Mouse (Mus musculus): ENCODE data around the gene Gm18596. TPM values are rescaled to one million over a fixed set of nuclear protein-coding genes. Genes with fewer than 3 reads are reported as not detected.
"Not testable (repeated sequence)": the region's sequence is repeated elsewhere in the genome, so short reads cannot be mapped to it uniquely, and the experiment has no call there.

Gm18596 gene
- not detected in 2 replicates for polyA plus RNA-seq (2012; ENCODE audit: insufficient read depth, insufficient read length, missing spikeins)

DNA sequence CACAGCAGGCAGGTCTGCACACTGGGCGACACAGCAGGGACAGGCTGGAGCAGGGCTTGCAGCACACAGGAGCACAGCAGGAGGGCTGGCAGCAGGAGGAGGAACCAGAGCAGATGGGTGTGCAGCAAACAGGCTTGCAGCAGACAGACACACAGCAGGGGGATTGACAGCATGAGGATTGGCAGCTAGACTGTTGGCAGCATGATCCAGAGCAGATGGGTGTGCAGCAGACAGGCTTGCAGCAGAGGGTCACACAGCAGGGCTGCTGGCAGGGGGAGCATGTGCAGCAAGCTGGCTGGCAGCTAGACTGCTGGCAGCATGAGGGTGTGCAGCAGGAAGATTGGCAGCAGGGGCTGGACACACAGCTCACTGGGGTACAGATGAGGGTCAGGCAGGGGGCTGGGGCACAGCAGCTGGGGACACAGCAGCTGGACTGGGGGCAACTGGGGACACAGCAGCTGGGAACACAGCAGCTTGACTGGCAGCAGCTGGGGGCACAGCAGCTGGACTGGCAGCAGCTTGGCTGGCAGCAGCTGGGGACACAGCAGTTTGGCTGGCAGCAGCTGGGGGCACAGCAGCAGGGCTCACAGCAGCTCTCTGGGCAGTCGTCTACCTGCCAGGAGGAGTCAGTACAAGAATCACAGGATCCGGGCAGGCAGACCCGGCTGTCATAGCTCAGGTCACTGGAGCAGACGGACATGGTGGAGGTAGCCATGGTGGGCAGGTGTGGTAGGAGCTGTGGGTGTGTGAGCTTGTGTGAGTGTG lies at the start of gene Gm18596:
Gm18596 (minus strand) TSS at position 715 of the 765 bp plus-strand sequence.
- not testable (repeated sequence) for H3K27ac ChIP-seq (replicated peaks; ENCODE audit: low read depth, low read length); H3K4me1 ChIP-seq (ENCODE audit: control insufficient read depth, insufficient read depth, insufficient read length, low read length); H3K4me3 ChIP-seq (ENCODE audit: insufficient read depth, low read depth, low read length)

GRCm38 (mm10) chr10:77788621-77789020 lies 46.2 kb upstream of the Gm18596 start:
- Histone ChIP-seq H3K27ac (replicated peaks; ENCODE audit: low read depth, low read length) (no peak overlapping the region), H3K4me3 (ENCODE audit: insufficient read depth, low read depth, low read length) (no peak overlapping the region), H3K4me1 (ENCODE audit: control insufficient read depth, insufficient read depth, insufficient read length, low read length) (no peaks in the 10 kb centered on the region)

GRCm38 (mm10) chr10:77787876-77788275 lies 45.4 kb upstream of the Gm18596 start, which contains the start of gene Gm7137:
Gm7137 (minus strand) TSS chr10:77788200.
- not testable (repeated sequence) for H3K4me1 ChIP-seq (ENCODE audit: control insufficient read depth, insufficient read depth, insufficient read length, low read length); H3K4me3 ChIP-seq (ENCODE audit: insufficient read depth, low read depth, low read length)

GRCm38 (mm10) chr10:77783396-77783795 lies 41.0 kb upstream of the Gm18596 start:
- not testable (repeated sequence) for H3K4me1 ChIP-seq (ENCODE audit: control insufficient read depth, insufficient read depth, insufficient read length, low read length); H3K4me3 ChIP-seq (ENCODE audit: insufficient read depth, low read depth, low read length); H3K27ac ChIP-seq (replicated peaks; ENCODE audit: low read depth, low read length)

More at GRCm38 (mm10) chr10:77787876-77788275, 45.4 kb upstream of the Gm18596 start, which contains the start of gene Gm7137:
- not testable (repeated sequence) for H3K27ac ChIP-seq (replicated peaks; ENCODE audit: low read depth, low read length)

GRCm38 (mm10) chr10:77782442-77782841 lies 40.0 kb upstream of the Gm18596 start, which contains the start of gene Gm3250:
Gm3250 (minus strand) TSS chr10:77782542.
- H3K4me1 ChIP-seq (ENCODE audit: control insufficient read depth, insufficient read depth, insufficient read length, low read length); H3K27ac ChIP-seq (replicated peaks; ENCODE audit: low read depth, low read length); H3K4me3 ChIP-seq (ENCODE audit: insufficient read depth, low read depth, low read length): not testable (repeated sequence)

- not testable (repeated sequence) for H3K27ac ChIP-seq (replicated peaks; ENCODE audit: low read depth, low read length); H3K4me3 ChIP-seq (ENCODE audit: insufficient read depth, low read depth, low read length); H3K4me1 ChIP-seq (ENCODE audit: control insufficient read depth, insufficient read depth, insufficient read length, low read length)
Measured at GRCm38 (mm10) chr10:77776844-77777243, 34.4 kb upstream of the Gm18596 start, which contains the start of gene Gm7138. Gm7138 (minus strand) TSS chr10:77776944.

DNA sequence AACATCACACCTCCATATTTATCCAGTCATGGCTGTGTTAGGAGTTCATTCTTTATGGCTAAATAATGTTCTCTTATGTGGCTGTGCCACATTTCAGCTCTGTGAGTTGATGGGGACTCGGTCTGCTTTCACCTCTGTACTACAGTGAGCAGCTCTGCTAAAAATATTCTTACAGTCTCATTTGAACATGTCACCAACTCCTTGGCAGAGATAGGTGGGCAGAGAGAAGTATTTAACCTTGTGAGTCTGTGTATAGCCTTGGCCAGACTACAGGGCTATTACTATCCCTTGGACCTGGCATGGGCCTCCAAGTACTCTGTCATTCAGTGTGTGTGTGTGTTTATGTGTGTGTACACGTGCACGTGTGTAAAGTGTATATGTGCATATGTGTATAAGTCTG lies 29.7 kb upstream of the Gm18596 start:
- not testable (repeated sequence) for H3K27ac ChIP-seq (replicated peaks; ENCODE audit: low read depth, low read length); H3K4me1 ChIP-seq (ENCODE audit: control insufficient read depth, insufficient read depth, insufficient read length, low read length); H3K4me3 ChIP-seq (ENCODE audit: insufficient read depth, low read depth, low read length)

GRCm38 (mm10) chr10:77771225-77771624 lies 28.8 kb upstream of the Gm18596 start, which contains the start of gene Gm3238:
Gm3238 (minus strand) TSS chr10:77771325.
- H3K27ac ChIP-seq (replicated peaks; ENCODE audit: low read depth, low read length); H3K4me3 ChIP-seq (ENCODE audit: insufficient read depth, low read depth, low read length); H3K4me1 ChIP-seq (ENCODE audit: control insufficient read depth, insufficient read depth, insufficient read length, low read length): not testable (repeated sequence)

DNA sequence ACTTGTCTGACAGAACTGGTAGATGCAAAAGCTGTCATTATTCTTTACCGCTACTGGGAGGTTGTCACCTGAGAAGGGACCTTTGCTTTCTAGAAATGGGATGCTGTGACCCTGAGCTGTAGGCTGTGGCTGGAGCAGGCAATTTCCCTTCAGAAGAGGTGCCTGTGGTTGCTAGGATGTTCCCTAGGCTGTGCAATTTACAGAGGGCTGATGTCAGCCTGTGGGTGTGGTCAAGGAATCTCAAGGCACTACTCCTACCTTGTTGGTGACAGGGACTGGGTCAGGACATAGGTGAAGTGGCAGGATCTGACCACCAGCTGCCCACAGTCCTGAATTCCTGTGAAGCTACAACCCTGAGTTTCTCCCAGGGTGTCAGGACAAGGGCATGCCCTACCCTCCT lies 27.3 kb upstream of the Gm18596 start:
- H3K27ac ChIP-seq (replicated peaks; ENCODE audit: low read depth, low read length): no peak overlapping the region
- H3K4me1 ChIP-seq (ENCODE audit: control insufficient read depth, insufficient read depth, insufficient read length, low read length): no peaks in the 10 kb centered on the region
- no peak overlapping the region for H3K4me3 ChIP-seq (ENCODE audit: insufficient read depth, low read depth, low read length)

- H3K27ac ChIP-seq (replicated peaks; ENCODE audit: low read depth, low read length); H3K4me3 ChIP-seq (ENCODE audit: insufficient read depth, low read depth, low read length); H3K4me1 ChIP-seq (ENCODE audit: control insufficient read depth, insufficient read depth, insufficient read length, low read length): not testable (repeated sequence)
Measured at GRCm38 (mm10) chr10:77759582-77759981, 17.1 kb upstream of the Gm18596 start, which contains the start of gene Gm3233. Gm3233 (minus strand) TSS chr10:77759682.

DNA sequence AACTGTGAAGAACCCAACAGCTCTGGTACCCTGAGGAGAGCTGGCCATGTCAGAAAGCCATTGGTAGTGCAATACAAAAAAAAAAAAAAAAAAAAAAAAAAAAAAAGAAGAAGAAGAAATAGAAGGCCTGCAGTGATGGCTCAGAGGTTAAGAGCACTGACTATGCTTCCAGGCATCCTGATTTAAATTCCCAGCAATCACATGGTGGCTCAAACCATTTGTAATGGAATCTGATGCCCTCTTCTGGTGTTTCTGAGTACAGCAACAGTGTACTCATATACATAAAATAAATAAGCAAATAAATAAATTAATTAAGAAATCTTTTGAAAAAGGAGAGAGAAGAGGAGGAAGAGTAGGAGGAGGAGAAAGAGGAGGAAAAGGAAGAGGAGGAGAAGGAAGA lies 11.0 kb upstream of the Gm18596 start:
- Histone ChIP-seq H3K27ac (replicated peaks; ENCODE audit: low read depth, low read length) (no peak overlapping the region), H3K4me1 (ENCODE audit: control insufficient read depth, insufficient read depth, insufficient read length, low read length) (no peaks in the 10 kb centered on the region), H3K4me3 (ENCODE audit: insufficient read depth, low read depth, low read length) (no peak overlapping the region)

- H3K4me3 ChIP-seq (ENCODE audit: insufficient read depth, low read depth, low read length); H3K27ac ChIP-seq (replicated peaks; ENCODE audit: low read depth, low read length): not testable (repeated sequence)
Measured at GRCm38 (mm10) chr10:77752312-77752711, 9.9 kb upstream of the Gm18596 start.

DNA sequence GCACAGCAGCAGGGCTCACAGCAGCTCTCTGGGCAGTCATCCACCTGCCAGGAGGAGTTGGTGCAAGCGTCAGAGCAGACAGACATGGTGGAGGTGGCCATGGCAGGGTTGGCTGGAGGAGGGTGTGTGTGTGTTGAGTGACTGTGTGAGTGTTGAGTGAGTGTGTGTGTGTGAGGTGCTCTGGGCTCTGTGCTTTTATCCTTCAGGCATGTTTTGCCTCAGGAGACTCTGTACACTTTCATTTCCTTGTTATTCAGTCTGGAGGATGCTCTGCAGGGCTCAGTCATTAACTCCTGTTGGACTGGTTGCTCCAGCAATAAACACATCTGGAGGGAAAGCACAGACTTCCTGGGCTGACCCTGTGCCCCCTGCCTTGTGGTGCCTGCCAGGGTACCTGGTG lies 8.8 kb upstream of the Gm18596 start, which contains the start of gene Gm9736:
Gm9736 (minus strand) TSS at position 101 of the 400 bp plus-strand sequence.
- not testable (repeated sequence) for H3K4me3 ChIP-seq (ENCODE audit: insufficient read depth, low read depth, low read length); H3K27ac ChIP-seq (replicated peaks; ENCODE audit: low read depth, low read length); H3K4me1 ChIP-seq (ENCODE audit: control insufficient read depth, insufficient read depth, insufficient read length, low read length)

More at GRCm38 (mm10) chr10:77752312-77752711, 9.9 kb upstream of the Gm18596 start:
- not testable (repeated sequence) for H3K4me1 ChIP-seq (ENCODE audit: control insufficient read depth, insufficient read depth, insufficient read length, low read length)

GRCm38 (mm10) chr10:77750686-77751085 lies 8.2 kb upstream of the Gm18596 start:
- not testable (repeated sequence) for H3K27ac ChIP-seq (replicated peaks; ENCODE audit: low read depth, low read length); H3K4me3 ChIP-seq (ENCODE audit: insufficient read depth, low read depth, low read length); H3K4me1 ChIP-seq (ENCODE audit: control insufficient read depth, insufficient read depth, insufficient read length, low read length)

GRCm38 (mm10) chr10:77738929-77739328 lies 3.5 kb downstream of the Gm18596 start:
- H3K4me1 ChIP-seq (ENCODE audit: control insufficient read depth, insufficient read depth, insufficient read length, low read length): no peaks in the 10 kb centered on the region
- no peak overlapping the region for H3K4me3 ChIP-seq (ENCODE audit: insufficient read depth, low read depth, low read length)
- H3K27ac ChIP-seq (replicated peaks; ENCODE audit: low read depth, low read length): no peak overlapping the region

DNA sequence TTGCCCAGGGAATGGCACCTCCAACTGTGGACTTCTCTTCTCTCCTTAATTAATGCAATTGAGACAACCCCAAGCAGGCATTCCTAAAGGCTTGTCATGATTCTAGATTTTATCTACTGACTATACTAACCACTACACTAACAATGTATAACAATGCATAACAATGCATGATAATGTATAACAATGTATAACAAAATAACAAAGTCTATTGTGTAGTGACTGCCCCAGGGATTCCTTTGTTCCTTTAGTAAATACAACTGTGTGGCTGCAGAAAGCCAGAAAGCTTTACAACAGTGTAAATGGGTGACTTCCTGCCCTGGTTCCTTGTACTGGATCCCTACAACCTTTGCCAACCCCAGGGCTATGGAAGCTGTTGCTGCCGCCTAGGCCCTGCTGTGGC lies 6.5 kb downstream of the Gm18596 start:
- no peak overlapping the region for H3K27ac ChIP-seq (replicated peaks; ENCODE audit: low read depth, low read length)
- no peak overlapping the region for H3K4me3 ChIP-seq (ENCODE audit: insufficient read depth, low read depth, low read length)
- no peaks in the 10 kb centered on the region for H3K4me1 ChIP-seq (ENCODE audit: control insufficient read depth, insufficient read depth, insufficient read length, low read length)
